Mouse (Mus musculus) bone marrow, adult 2 months (tissue): ENCODE results near the gene Mllt10.
A peak's percentile ranks its signal among the peaks of the same experiment; 100 is the strongest.

Source experiments
- CTCF ChIP-seq: fragments of 200-500 bp; IDR thresholded peaks from 2 replicates; pipeline ENCODE4 v1.5.1; 2011; ENCODE audit warnings: low read length, control low read depth; ENCODE audit not compliant: control insufficient read depth, insufficient read depth
- POLR2A ChIP-seq: fragments of 200-500 bp; IDR thresholded peaks from 2 replicates; pipeline ENCODE4 v1.6.1; 2011; ENCODE audit warnings: low read depth, mild to moderate bottlenecking, control low read depth, low read length, borderline replicate concordance; ENCODE audit not compliant: control insufficient read depth

DNA sequence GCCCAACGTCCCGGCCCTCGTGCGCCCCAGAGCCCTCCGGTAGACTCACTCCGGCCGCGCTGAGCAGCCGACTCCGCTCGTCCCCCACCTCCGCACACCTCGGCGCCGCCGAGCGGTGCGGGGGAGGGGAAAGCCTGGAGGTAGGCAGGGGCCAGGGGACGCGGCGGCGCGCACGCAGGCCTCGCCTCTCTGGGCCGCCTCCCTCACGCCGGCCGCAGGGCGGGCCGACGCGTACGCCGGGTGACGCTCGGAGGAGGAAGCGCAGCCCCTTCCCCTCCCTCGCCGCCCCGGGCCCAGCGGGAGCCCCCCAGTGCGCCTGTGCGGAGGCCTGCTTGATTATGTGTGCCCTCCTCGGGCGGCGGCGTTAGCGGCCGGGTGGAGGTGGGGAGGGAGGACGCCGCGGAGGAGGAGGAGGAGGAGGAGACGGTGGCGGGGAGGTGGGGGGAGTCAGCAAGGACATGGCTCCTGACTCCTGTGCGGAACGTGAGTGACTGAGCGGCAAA lies 9.4 kb downstream of the Mllt10 start:
- no peak for TF ChIP-seq CTCF
- TF ChIP-seq POLR2A, result peak; percentile 83; the same call in 1 of the 2 replicates
